Mouse (Mus musculus) ES-Bruce4 (cell line): Measurements from ENCODE around the gene Necab2. TPM values are rescaled to one million over a fixed set of nuclear protein-coding genes. Genes with fewer than 3 reads are reported as not detected.

Experiments used
- H3K27ac ChIP-seq: 2 replicates; pipeline ENCODE4 v1.5.1; 2012; ENCODE audit warnings: low read length, inconsistent platforms; ENCODE audit not compliant: insufficient read depth
- H3K27me3 ChIP-seq: 2 replicates; pipeline ENCODE4 v1.6.1; 2012; ENCODE audit warnings: mild to moderate bottlenecking, low read length, inconsistent platforms; ENCODE audit not compliant: control insufficient read depth, poor library complexity, insufficient read depth, severe bottlenecking
- H3K36me3 ChIP-seq: 2 replicates; pipeline ENCODE4 v1.6.1; 2012; ENCODE audit warnings: inconsistent platforms, mild to moderate bottlenecking, low read length, moderate library complexity; ENCODE audit not compliant: control insufficient read depth, poor library complexity, insufficient read depth, severe bottlenecking
- H3K4me1 ChIP-seq: one replicate; pipeline ENCODE4 v1.8.1; 2011; ENCODE audit warnings: low read length; ENCODE audit not compliant: control insufficient read depth, insufficient read depth
- H3K4me3 ChIP-seq: 2 replicates; pipeline ENCODE4 v1.5.1; 2011; ENCODE audit warnings: low read depth, mild to moderate bottlenecking, low read length
- H3K9ac ChIP-seq: 2 replicates; pipeline ENCODE4 v1.6.1; 2012; ENCODE audit warnings: low read depth, mild to moderate bottlenecking, inconsistent platforms; ENCODE audit not compliant: poor library complexity, severe bottlenecking
- H3K9me3 ChIP-seq: replicated peaks from 2 replicates; pipeline ENCODE4 v1.6.1; 2012; ENCODE audit warnings: mild to moderate bottlenecking, low read length, inconsistent platforms; ENCODE audit not compliant: control insufficient read depth, poor library complexity, insufficient read depth, severe bottlenecking
- CTCF ChIP-seq: IDR thresholded peaks from one replicate; pipeline ENCODE4 v1.8.1; 2011; ENCODE audit warnings: low read depth, low read length
- EP300 ChIP-seq: IDR thresholded peaks from 2 replicates; pipeline ENCODE4 v1.6.1; 2011; ENCODE audit warnings: low read depth, low read length; ENCODE audit not compliant: insufficient read depth
- POLR2A ChIP-seq: IDR thresholded peaks from one replicate; pipeline ENCODE4 v1.8.1; 2011; ENCODE audit warnings: low read length; ENCODE audit not compliant: insufficient read depth
- polyA plus RNA-seq: library from polyadenylated mRNA; stranded (reverse); fragments of >200 nt; gene quantifications from 2 replicates; pipeline ENCODE4 v1.2.4, GENCODE M21; 2011; ENCODE audit warnings: low read depth; ENCODE audit not compliant: missing spikeins, insufficient read depth, insufficient read length

Gene Necab2
- polyA plus RNA-seq, 1 experiment = 3.8 TPM

DNA sequence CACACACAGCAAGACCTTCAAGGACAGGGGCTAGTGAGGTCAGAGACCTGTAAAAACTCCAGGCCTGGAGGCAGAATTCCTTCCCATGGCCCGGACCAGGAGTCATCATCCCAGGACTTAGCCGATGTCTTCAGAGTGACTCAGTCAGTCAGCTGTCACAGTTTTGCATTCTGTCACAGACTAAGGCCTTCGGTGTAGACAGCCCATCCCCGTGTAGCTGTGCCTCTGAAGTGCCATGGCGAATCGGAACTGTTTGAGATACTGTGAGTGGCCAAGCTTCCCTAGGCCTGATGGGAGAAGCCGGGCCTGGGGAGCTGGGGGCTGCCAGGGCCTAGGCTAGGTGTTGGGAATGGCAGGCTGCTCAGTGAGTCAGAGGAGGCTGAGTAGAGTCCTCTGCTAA lies 15.8 kb upstream of the Necab2 start:
- TF ChIP-seq POLR2A = no peak
- no peak for TF ChIP-seq CTCF
- Histone ChIP-seq H3K9ac (no peak overlapping the region), H3K4me1 (no peaks in the 10 kb centered on the region), H3K27me3 (no peaks in the 10 kb centered on the region), H3K36me3 (no peaks in the 10 kb centered on the region), H3K9me3 (no peaks in the 10 kb centered on the region), H3K27ac (no peak overlapping the region), H3K4me3 (no peak overlapping the region)

DNA sequence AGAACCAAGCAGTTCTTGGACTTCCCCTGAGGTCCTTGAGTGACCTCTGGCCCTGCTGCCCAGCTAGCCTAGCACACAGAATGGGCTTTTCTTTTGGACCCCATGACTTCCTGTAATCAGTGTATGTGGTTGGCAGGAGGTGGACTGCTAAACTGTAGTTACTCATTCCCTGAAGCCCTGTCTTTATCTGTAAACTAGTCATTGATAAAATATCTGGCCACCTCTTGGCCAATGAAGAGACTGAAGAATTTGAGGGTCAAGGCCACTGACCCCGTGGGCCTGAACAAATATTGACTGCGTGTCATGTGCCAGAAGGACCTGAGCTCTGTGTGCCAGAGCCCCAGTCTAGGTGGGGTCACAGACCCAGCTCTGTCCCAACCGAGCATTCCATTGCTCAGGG lies 14.1 kb upstream of the Necab2 start:
- H3K9ac ChIP-seq = no peak overlapping the region
- no peaks in the 10 kb centered on the region for H3K4me1 ChIP-seq
- H3K36me3 ChIP-seq = no peaks in the 10 kb centered on the region
- no peak for TF ChIP-seq CTCF
- no peak for TF ChIP-seq EP300
- TF ChIP-seq POLR2A = no peak
- H3K4me3 ChIP-seq = no peak overlapping the region
- no peak overlapping the region for H3K27ac ChIP-seq
- H3K27me3 ChIP-seq = no peaks in the 10 kb centered on the region
- no peaks in the 10 kb centered on the region for H3K9me3 ChIP-seq

DNA sequence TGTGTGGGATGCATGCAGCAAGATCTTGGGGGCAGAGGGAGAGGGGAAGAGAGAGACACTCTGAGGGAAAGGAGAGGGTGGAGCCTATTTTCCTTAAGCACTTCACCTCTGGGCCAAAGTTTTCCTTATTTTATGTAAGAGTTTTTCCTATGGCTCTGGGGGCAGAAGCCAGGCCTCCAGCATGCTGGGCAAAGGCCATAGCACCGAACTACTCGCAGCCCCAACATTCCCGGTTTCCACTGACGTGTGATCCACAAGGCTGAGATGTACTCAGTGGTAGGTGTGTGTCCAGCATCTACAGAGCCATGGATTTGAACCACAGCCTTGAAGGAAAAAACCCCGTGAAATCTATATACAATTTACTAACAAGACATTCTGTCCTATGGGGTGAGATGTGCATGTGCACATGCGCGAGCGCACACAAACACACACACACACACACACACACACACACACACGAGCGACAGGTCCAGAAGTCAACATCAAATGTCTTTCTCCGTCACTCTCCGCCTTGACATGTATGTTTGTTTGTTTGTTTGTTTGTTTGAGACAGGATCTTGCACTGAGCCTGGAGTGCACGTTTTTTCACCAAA lies 12.8 kb upstream of the Necab2 start, which contains the start of gene Osgin1:
Osgin1 (plus strand) TSS at position 543 of the 593 bp plus-strand sequence.
- TF ChIP-seq CTCF (no peak), POLR2A (no peak), EP300 (no peak)
- Histone ChIP-seq H3K27me3 (no peaks in the 10 kb centered on the region), H3K4me3 (no peak within 1 kb of the TSS), H3K9me3 (no peaks in the 10 kb centered on the region), H3K4me1 (no peaks in the 10 kb centered on the region), H3K9ac (no peak within 1 kb of the TSS), H3K36me3 (no peaks in the 10 kb centered on the region), H3K27ac (no peak within 1 kb of the TSS)

DNA sequence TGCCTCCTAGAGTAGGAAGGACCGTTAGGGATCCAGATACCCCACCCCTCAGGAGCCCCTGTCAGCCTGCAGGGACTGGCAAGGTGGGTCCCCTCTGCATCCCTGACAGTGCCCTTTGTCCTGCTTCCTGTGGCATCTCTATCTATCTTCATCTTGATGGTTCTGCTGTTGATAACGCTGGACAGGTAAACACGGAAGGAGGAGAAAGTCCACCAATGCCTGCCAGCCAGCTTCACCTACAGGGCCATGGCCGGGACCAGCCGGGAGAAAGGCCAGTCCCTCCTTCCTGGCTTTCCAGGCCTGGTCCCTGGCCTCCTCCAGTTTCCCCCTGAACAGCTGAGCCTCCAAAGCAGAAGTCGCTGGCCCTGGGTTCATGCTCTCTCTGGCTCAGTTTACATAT lies 11.9 kb upstream of the Necab2 start:
- H3K9ac ChIP-seq = no peak overlapping the region
- H3K4me1 ChIP-seq = no peaks in the 10 kb centered on the region
- H3K36me3 ChIP-seq = no peaks in the 10 kb centered on the region
- H3K27ac ChIP-seq = no peak overlapping the region
- no peak overlapping the region for H3K4me3 ChIP-seq
- H3K9me3 ChIP-seq = no peaks in the 10 kb centered on the region
- no peaks in the 10 kb centered on the region for H3K27me3 ChIP-seq
- TF ChIP-seq EP300 (no peak), POLR2A (no peak), CTCF (no peak)

DNA sequence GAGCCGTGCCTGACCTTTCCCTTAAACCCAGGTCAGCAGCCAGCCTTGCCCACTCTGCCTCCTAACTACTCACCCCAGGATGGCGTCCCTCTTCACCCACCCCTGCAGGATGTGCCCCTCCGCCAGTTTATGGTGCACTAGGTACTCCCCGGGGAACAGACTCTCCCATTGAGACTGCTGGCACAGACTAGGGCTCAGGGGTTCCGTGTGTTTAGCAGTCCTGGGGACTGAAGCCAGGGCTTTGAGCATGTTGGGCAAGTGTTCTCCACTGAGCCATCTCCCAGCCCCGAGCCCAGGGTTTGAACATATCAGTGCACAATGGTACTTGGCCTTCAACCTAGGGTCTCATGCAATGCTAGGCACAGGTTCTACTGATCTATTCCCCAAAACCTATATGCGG lies 11.0 kb upstream of the Necab2 start:
- Histone ChIP-seq H3K9ac (no peak overlapping the region), H3K36me3 (no peaks in the 10 kb centered on the region), H3K9me3 (no peaks in the 10 kb centered on the region), H3K4me3 (no peak overlapping the region), H3K4me1 (no peaks in the 10 kb centered on the region), H3K27me3 (no peaks in the 10 kb centered on the region), H3K27ac (no peak overlapping the region)
- no peak for TF ChIP-seq CTCF
- no peak for TF ChIP-seq POLR2A
- no peak for TF ChIP-seq EP300

DNA sequence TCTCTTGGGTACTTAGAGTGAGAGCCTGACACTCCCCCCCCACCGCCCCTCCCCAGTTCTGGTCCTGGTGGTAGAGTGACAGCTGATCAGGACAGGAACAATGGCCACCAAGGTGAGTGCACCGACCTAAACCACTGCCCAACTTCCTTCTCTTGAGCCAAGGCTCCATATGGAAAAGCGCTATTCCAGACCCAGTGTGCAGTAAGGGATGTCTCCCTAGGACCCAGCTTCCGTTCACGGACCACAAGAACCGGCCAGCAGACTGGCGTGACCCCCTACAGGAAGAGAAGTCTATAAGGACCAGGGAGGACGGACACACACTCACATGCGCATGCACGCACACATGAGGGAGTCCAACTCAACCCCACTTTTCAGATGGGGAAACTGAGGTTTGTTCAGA lies 10.2 kb upstream of the Necab2 start:
- H3K27ac ChIP-seq = no peak overlapping the region
- no peaks in the 10 kb centered on the region for H3K9me3 ChIP-seq
- H3K9ac ChIP-seq = no peak overlapping the region
- H3K27me3 ChIP-seq = no peaks in the 10 kb centered on the region
- no peak for TF ChIP-seq CTCF
- TF ChIP-seq POLR2A = no peak
- TF ChIP-seq EP300 = no peak
- no peaks in the 10 kb centered on the region for H3K36me3 ChIP-seq
- no peaks in the 10 kb centered on the region for H3K4me1 ChIP-seq
- H3K4me3 ChIP-seq = no peak overlapping the region
